Mouse (Mus musculus) forebrain, embryonic 11.5 days (tissue): ENCODE data around the gene Dennd5a. TPM values are rescaled to one million over a fixed set of nuclear protein-coding genes. Genes with fewer than 3 reads are reported as not detected.

Experiments used
- ATAC-seq: fragments of 200-750 bp; cut with Nextera tagmentation; replicated peaks from 2 replicates; pipeline ENCODE4 v1.8.0; 2017; ENCODE audit warnings: moderate TSS enrichment; ENCODE audit not compliant: low FRiP score
- DNase-seq: peaks from one replicate; pipeline ENCODE4 v3.0.0-alpha.2; 2017; ENCODE audit warnings: low spot score
- H3K27ac ChIP-seq: fragments of 300-500 bp; sonication (generic); 2 replicates; pipeline ENCODE4 v1.5.1; 2014; ENCODE audit warnings: low read depth, low read length
- H3K27me3 ChIP-seq: fragments of 300-500 bp; sonication (generic); 2 replicates; pipeline ENCODE4 v1.6.1; 2014; ENCODE audit warnings: mild to moderate bottlenecking, low read length, mixed read lengths; ENCODE audit not compliant: control insufficient read depth, insufficient read depth
- H3K36me3 ChIP-seq: fragments of 300-500 bp; sonication (generic); 2 replicates; pipeline ENCODE4 v1.6.1; 2014; ENCODE audit warnings: mild to moderate bottlenecking, low read length, moderate library complexity, mixed read lengths; ENCODE audit not compliant: control insufficient read depth, insufficient read depth
- H3K4me1 ChIP-seq: fragments of 300-500 bp; sonication (generic); replicated peaks from 2 replicates; pipeline ENCODE4 v1.6.1; 2014; ENCODE audit warnings: low read length, mixed read lengths; ENCODE audit not compliant: control insufficient read depth, insufficient read depth
- H3K4me2 ChIP-seq: fragments of 300-500 bp; sonication (generic); 2 replicates; pipeline ENCODE4 v1.6.1; 2014; ENCODE audit warnings: low read depth, mild to moderate bottlenecking, low read length, moderate library complexity, mixed read lengths; ENCODE audit not compliant: severe bottlenecking
- H3K4me3 ChIP-seq: fragments of 300-500 bp; sonication (generic); 2 replicates; pipeline ENCODE4 v1.5.1; 2014; ENCODE audit warnings: low read depth, low read length
- H3K9ac ChIP-seq: fragments of 300-500 bp; sonication (generic); 2 replicates; pipeline ENCODE4 v1.6.1; 2014; ENCODE audit warnings: low read length
- H3K9me3 ChIP-seq: fragments of 300-500 bp; sonication (generic); 2 replicates; pipeline ENCODE4 v1.6.1; 2016; ENCODE audit warnings: low read length, mixed read lengths; ENCODE audit not compliant: control insufficient read depth
- WGBS: fragments of 180-500 bp; shearing (Covaris S2); extraction: QIAGEN DNeasy Blood & Tissue Kit; methylation state at CpG from one replicate; pipeline ENCODE4 v1.1.7; 2014; 5-methylcytosine and 5-hydroxymethylcytosine counted together
- polyA plus RNA-seq: library from polyadenylated mRNA; unstranded; fragments of >200 nt; fragmentation: Nextera tagmentation; extraction: Ambion mirVana; gene quantifications from 2 replicates; pipeline ENCODE4 v1.2.1, GENCODE M21; 2014

The Dennd5a gene
- polyA plus RNA-seq, 1 experiment from 2014 or later = 55.9 TPM

- H3K4me3 ChIP-seq = no peak overlapping the region
- DNase-seq (no peak), ATAC-seq (no peak)
- no peaks in the 10 kb centered on the region for H3K4me1 ChIP-seq
- H3K4me2 ChIP-seq = no peak overlapping the region
- no peaks in the 10 kb centered on the region for H3K9me3 ChIP-seq
- no peaks in the 10 kb centered on the region for H3K36me3 ChIP-seq
- H3K27ac ChIP-seq = no peak overlapping the region
- H3K9ac ChIP-seq = no peak overlapping the region
- no peaks in the 10 kb centered on the region for H3K27me3 ChIP-seq
- WGBS = 93% methylated on average over 2 of the region's 2 CpGs
Measured at GRCm38 (mm10) chr7:109882574-109882973, 77.7 kb downstream of the Dennd5a start.

DNA sequence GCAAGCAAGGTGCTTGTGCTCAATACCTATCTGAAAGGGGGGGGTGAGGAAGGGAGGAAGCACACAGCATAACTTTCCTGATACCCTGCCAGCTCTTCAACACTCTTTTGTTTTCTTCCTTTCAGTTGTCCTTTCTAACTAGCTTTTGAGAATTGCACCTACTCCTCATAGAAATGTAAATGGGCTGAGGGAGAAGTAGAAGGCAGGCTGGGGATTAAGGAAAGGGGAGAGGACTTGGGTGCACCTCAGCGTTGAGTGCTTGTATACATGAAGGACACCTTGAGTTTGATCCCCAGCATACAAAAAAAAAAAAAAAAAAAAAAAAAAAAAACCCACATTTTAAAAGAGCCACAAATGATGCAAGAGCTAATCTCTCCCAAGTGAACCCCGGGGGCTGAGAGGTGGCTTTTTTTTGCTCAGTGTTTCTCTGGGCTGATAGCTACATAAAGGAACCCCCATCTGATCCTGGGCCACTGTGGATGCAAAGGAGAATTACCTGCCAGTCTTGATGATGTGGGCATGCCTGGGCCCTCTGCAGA lies 78.6 kb downstream of the Dennd5a start:
- Histone ChIP-seq H3K4me3 (no peak overlapping the region), H3K9me3 (no peaks in the 10 kb centered on the region), H3K4me2 (no peak overlapping the region), H3K9ac (no peak overlapping the region), H3K36me3 (no peaks in the 10 kb centered on the region), H3K27ac (no peak overlapping the region), H3K27me3 (no peaks in the 10 kb centered on the region), H3K4me1 (no peaks in the 10 kb centered on the region)
- WGBS = 52% methylated on average over 2 of the region's 2 CpGs
- no peak for ATAC-seq
- DNase-seq = no peak

DNA sequence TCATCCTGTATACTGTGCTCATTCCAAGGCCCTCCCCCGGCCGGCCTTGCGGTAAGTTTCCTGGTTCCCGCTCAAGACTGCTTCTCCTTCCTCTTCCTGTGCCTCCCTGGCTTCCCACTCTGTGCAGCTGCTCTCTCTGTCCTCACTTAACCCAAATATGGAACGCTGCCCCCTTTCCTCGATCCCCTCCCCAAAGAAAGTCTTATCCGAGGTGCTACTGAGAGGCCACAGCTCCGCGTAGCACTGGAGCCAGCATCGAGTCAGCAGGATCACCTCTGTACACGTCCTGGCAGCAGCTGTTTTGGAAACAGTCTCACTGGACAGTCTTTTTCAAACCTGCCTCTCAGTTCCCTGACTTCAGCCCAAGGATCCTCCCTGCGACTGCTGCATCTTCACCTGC lies 81.1 kb downstream of the Dennd5a start:
- WGBS = 67% methylated on average over 12 of the region's 12 CpGs
- H3K9me3 ChIP-seq = no peaks in the 10 kb centered on the region

DNA sequence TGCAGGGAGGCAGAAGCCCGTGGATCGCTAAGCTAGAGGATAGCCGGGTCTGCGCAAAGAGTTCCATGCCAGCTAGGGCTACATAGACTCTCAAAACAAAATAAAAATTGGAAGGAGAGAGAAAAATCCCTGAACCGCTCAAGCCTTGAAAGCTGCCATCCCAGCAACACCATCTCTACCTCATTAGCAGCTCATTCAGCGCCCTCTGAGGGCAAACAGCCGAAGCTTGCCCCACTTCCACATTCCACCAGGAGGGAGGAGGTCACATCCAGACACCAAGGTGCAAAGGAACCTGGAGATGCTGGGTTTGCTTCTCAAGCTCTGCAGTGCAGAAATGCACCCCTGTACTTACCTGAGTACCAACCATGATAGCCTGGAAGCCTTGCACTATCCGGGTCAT lies 84.2 kb downstream of the Dennd5a start:
- Histone ChIP-seq H3K27me3 (no peaks in the 10 kb centered on the region), H3K9me3 (no peaks in the 10 kb centered on the region), H3K36me3 (no peaks in the 10 kb centered on the region), H3K4me2 (no peak overlapping the region), H3K4me1 (no peaks in the 10 kb centered on the region), H3K4me3 (no peak overlapping the region), H3K9ac (no peak overlapping the region), H3K27ac (no peak overlapping the region)
- DNase-seq (no peak), ATAC-seq (no peak)
- 77% methylated on average over 8 of the region's 8 CpGs for WGBS

More for the DNA sequence above, 81.1 kb downstream of the Dennd5a start:
- Histone ChIP-seq H3K27ac (no peak overlapping the region), H3K4me1 (no peaks in the 10 kb centered on the region), H3K4me3 (no peak overlapping the region), H3K4me2 (no peak overlapping the region), H3K36me3 (no peaks in the 10 kb centered on the region), H3K9ac (no peak overlapping the region), H3K27me3 (no peaks in the 10 kb centered on the region)
- DNase-seq = no peak
- ATAC-seq = no peak

DNA sequence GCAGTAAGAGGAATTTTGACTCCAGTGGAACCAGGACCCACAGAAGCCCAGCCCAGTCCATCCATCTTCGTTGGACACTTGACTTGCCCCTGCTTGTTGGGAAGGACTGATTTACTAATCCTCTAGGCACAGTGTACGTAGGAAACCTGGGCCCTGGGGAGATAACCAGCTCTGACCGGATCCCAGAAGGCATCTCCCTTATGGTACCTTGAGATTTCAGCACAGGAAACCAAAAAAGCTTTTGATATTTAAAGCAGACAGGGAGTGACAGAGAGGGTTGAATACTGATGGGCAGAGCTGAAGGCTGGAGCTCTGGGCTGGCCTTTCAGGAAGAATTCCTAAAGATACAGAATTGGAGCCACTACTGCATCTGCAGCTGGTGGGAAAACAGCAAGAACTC lies 84.7 kb downstream of the Dennd5a start:
- Histone ChIP-seq H3K4me1 (no peaks in the 10 kb centered on the region), H3K9me3 (no peaks in the 10 kb centered on the region), H3K36me3 (no peaks in the 10 kb centered on the region), H3K4me3 (no peak overlapping the region), H3K4me2 (no peak overlapping the region), H3K27ac (no peak overlapping the region), H3K27me3 (no peaks in the 10 kb centered on the region), H3K9ac (no peak overlapping the region)
- DNase-seq (no peak), ATAC-seq (no peak)
- 75% methylated on average over 3 of the region's 3 CpGs for WGBS

DNA sequence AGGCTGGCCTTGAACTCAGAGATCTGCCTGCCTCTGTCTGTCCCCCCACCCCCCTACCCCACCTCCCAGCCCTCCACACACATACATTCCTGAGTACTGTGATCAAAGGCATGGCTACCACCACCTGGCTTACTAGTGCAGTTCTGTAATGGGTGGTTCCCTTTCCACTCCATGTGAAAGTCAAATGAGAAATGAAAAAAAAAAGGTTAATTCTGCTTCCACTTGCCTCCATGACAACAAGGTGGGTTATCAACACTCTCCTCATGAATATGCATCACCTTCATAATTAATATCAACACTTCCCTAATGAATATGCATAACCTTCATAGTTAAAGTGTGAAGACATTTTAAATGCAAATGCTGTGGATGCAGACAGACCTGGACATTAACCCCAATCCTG lies 85.2 kb downstream of the Dennd5a start:
- H3K27ac ChIP-seq = no peak overlapping the region
- no peaks in the 10 kb centered on the region for H3K9me3 ChIP-seq
- no peak overlapping the region for H3K4me2 ChIP-seq
- H3K4me3 ChIP-seq = no peak overlapping the region
- H3K27me3 ChIP-seq = no peaks in the 10 kb centered on the region
- DNase-seq (no peak), ATAC-seq (no peak)
- no peaks in the 10 kb centered on the region for H3K36me3 ChIP-seq
- H3K4me1 ChIP-seq = no peaks in the 10 kb centered on the region
- H3K9ac ChIP-seq = no peak overlapping the region

GRCm38 (mm10) chr7:109873170-109873569 lies 87.1 kb downstream of the Dennd5a start:
- no peak overlapping the region for H3K4me2 ChIP-seq
- DNase-seq (no peak), ATAC-seq (no peak)
- WGBS = 66% methylated on average over 5 of the region's 5 CpGs
- no peak overlapping the region for H3K27ac ChIP-seq
- no peaks in the 10 kb centered on the region for H3K36me3 ChIP-seq
- no peaks in the 10 kb centered on the region for H3K9me3 ChIP-seq
- no peak overlapping the region for H3K9ac ChIP-seq
- H3K4me3 ChIP-seq = no peak overlapping the region
- H3K27me3 ChIP-seq = no peaks in the 10 kb centered on the region
- no peaks in the 10 kb centered on the region for H3K4me1 ChIP-seq

DNA sequence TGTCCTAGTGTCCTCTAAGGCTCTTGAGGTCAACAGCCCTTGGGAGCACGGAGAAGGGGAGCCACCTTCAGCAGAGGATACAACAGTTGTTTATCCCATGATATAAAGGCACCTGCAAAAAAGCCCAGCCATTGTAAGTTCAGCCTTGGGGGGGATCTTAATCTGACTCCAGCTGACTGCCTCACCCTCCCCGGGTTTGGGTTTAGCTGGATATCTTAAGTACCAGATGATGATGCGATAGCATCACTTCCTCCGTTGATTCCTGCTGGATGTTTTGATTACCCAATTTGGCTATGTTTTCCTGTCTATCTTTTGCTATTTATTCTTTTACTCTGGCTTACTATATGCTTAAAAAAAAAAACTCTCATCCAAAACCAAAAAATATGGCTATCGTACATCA lies 89.0 kb downstream of the Dennd5a start:
- H3K27ac ChIP-seq = no peak overlapping the region
- WGBS = 83% methylated on average over 5 of the region's 5 CpGs
- H3K9ac ChIP-seq = no peak overlapping the region
- no peaks in the 10 kb centered on the region for H3K9me3 ChIP-seq
- DNase-seq = no peak
- peaks cover 3% of the 10 kb centered on the region; the same call in 1 of the 2 replicates for H3K27me3 ChIP-seq
- H3K36me3 ChIP-seq = no peaks in the 10 kb centered on the region
- H3K4me1 ChIP-seq = 0 out of 2 replicates have a peak, but pooled peaks cover 2% of the 10 kb centered on the region
- H3K4me3 ChIP-seq = no peak overlapping the region
- no peak for ATAC-seq
- no peak overlapping the region for H3K4me2 ChIP-seq

DNA sequence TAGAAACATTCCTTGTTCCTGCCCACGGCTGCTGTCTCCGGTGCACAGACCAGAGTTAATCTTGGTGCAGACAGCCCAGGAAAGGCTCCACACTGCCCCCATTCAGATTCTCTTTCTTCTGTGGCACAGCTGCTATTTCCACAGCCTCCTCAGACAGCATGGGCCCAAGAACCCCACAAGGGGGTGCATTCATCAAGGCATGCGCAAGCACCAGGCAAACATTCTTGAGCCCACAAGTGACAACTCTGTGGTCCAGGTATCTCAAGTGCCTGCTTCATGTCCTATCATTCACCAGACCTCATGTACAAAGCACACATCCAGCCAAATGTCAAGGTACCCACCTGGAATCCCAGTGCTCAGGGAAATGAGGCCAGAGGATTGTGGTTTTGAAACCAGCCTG lies 91.8 kb downstream of the Dennd5a start:
- Histone ChIP-seq H3K9me3 (no peaks in the 10 kb centered on the region), H3K27ac (no peak overlapping the region), H3K4me2 (no peak overlapping the region), H3K4me1 (peaks cover 5% of the 10 kb centered on the region; the same call in 1 of the 2 replicates), H3K4me3 (no peak overlapping the region), H3K27me3 (peaks cover 20% of the 10 kb centered on the region), H3K9ac (no peak overlapping the region), H3K36me3 (no peaks in the 10 kb centered on the region)
- 13% methylated on average over 3 of the region's 3 CpGs for WGBS
- no peak for DNase-seq
- ATAC-seq = no peak
